Mouse (Mus musculus) liver, adult 2 months (tissue): Measurements from ENCODE around the gene Pgbd5. TPM values are rescaled to one million over a fixed set of nuclear protein-coding genes. Genes with fewer than 3 reads are reported as not detected.

Experiments
- DNase-seq: peaks from one replicate; pipeline ENCODE4 v3.0.0-alpha.2; 2011; ENCODE audit warnings: low read depth, low spot score; ENCODE audit errors: extremely low read depth
- H3K27ac ChIP-seq: fragments of 200-500 bp; replicated peaks from 2 replicates; pipeline ENCODE4 v1.5.1; 2012; ENCODE audit warnings: low read depth, mild to moderate bottlenecking, control low read depth, inconsistent platforms, low read length; ENCODE audit not compliant: insufficient read depth
- H3K27me3 ChIP-seq: fragments of 200-500 bp; 2 replicates; pipeline ENCODE4 v1.6.1; 2012; ENCODE audit warnings: mild to moderate bottlenecking, moderate library complexity, low read length, inconsistent platforms; ENCODE audit not compliant: control insufficient read depth, insufficient read depth
- H3K36me3 ChIP-seq: fragments of 200-500 bp; 2 replicates; pipeline ENCODE4 v1.6.1; 2012; ENCODE audit warnings: low read length, inconsistent platforms; ENCODE audit not compliant: control insufficient read depth, insufficient read depth
- H3K4me1 ChIP-seq: fragments of 200-500 bp; 2 replicates; pipeline ENCODE4 v1.6.1; 2011; ENCODE audit warnings: low read length; ENCODE audit not compliant: control insufficient read depth, insufficient read depth
- H3K4me3 ChIP-seq: fragments of 200-500 bp; 2 replicates; pipeline ENCODE4 v1.5.1; 2011; ENCODE audit warnings: low read depth, mild to moderate bottlenecking, control low read depth, low read length, moderate library complexity; ENCODE audit not compliant: insufficient read depth
- H3K79me2 ChIP-seq: fragments of 200-500 bp; 2 replicates; pipeline ENCODE4 v1.6.1; 2012; ENCODE audit warnings: inconsistent platforms, mild to moderate bottlenecking, low read length, moderate library complexity; ENCODE audit not compliant: control insufficient read depth, insufficient read depth
- H3K9ac ChIP-seq: fragments of 200-500 bp; 2 replicates; pipeline ENCODE4 v1.6.1; 2012; ENCODE audit warnings: low read depth, mild to moderate bottlenecking, control low read depth, inconsistent platforms, low read length
- CTCF ChIP-seq: fragments of 200-500 bp; IDR thresholded peaks from 2 replicates; pipeline ENCODE4 v1.5.1; 2011; ENCODE audit warnings: low read depth, low read length, control low read depth
- POLR2A ChIP-seq: fragments of 200-500 bp; IDR thresholded peaks from 2 replicates; pipeline ENCODE4 v1.6.1; 2011; ENCODE audit warnings: low read length, control low read depth; ENCODE audit not compliant: insufficient read depth; ENCODE audit errors: extremely low read depth
- WGBS: fragments of 180-500 bp; shearing (Covaris S2); methylation state at CpG from one replicate; pipeline ENCODE4 v1.1.7; 2018; 5-methylcytosine and 5-hydroxymethylcytosine counted together
- polyA plus RNA-seq: library from polyadenylated mRNA; depleted of rRNA; stranded (reverse); fragments of >200 nt; gene quantifications from 2 replicates; pipeline ENCODE4 v1.2.3, GENCODE M21; 2012
- total RNA-seq: library from RNA; depleted of rRNA; stranded (reverse); fragments of >200 nt; gene quantifications from 2 replicates; pipeline ENCODE4 v1.2.3, GENCODE M21; 2014

Pgbd5 gene
- total and polyA plus RNA-seq, 2 experiments = not detected

DNA sequence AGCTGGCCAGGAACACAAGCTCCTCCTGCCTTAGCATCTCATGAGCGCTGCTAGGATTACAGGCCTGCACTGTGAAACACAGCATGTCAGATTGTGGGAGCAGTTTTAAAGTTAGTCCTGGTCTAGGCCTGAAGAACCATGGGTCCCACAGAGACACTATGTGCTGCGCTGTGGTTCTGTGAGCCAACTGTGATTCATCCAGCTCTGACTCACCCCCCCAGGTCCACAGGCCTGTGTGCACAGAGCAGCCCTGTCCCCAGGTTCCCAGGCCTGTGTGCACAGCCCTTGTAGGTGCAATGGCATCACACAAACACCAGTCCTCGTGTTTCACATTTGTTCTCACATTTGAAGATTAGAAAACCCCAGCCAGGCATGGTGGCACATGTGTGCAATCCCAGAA lies 108.4 kb downstream of the Pgbd5 start:
- Histone ChIP-seq H3K27me3 (no peaks in the 10 kb centered on the region), H3K27ac (no peak overlapping the region), H3K4me1 (no peaks in the 10 kb centered on the region), H3K9ac (no peak overlapping the region), H3K4me3 (no peak overlapping the region), H3K36me3 (peaks cover 12% of the 10 kb centered on the region), H3K79me2 (no peaks in the 10 kb centered on the region)
- WGBS = 94% methylated on average over 3 of the region's 3 CpGs
- TF ChIP-seq CTCF (no peak), POLR2A (no peak)
- no peak for DNase-seq

DNA sequence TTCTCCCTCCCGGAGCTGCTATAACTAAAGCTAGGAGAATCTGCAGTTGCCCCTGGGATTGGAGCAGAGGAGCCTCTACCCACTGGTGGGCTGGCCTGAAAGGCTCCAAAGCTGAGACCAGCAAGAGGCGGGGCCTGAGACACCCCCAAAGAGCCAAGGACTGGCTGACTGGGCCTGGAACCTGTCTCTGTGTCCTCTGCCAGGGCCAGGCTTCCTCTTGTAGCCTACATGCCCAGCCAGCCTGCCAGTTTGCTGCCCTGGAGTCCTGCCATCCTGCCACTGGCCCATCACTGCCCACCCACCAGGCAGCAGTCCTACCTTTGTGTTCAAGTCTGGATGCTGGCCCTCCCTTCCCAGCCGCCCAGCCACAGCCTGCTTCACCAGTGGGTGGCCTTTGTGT lies 109.0 kb downstream of the Pgbd5 start:
- WGBS = 98% methylated on average over 2 of the region's 3 CpGs
- H3K27ac ChIP-seq = no peak overlapping the region
- H3K4me1 ChIP-seq = no peaks in the 10 kb centered on the region
- H3K79me2 ChIP-seq = no peaks in the 10 kb centered on the region
- H3K4me3 ChIP-seq = no peak overlapping the region
- H3K9ac ChIP-seq = no peak overlapping the region
- no peak for DNase-seq
- H3K36me3 ChIP-seq = peaks cover 14% of the 10 kb centered on the region
- H3K27me3 ChIP-seq = no peaks in the 10 kb centered on the region
- TF ChIP-seq POLR2A = no peak
- no peak for TF ChIP-seq CTCF

DNA sequence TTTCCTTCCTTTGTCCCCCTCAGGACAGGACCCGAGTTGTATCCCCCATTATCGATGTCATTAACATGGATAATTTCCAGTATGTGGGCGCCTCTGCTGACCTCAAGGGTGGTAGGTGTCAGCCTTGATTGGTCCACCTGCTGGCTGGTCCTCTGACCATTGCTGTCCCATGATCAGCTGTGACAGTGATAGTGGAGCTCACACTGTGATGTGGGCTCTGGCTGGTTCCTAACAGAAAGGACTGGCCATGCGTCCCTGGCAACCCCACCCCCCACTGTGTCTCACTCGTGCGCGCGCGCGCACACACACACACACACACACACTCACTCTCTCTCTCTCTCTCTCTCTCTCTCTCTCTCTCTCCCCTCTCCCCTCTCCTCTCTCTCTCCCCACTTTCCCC lies 109.8 kb downstream of the Pgbd5 start:
- Histone ChIP-seq H3K27me3 (no peaks in the 10 kb centered on the region), H3K9ac (no peak overlapping the region), H3K4me1 (no peaks in the 10 kb centered on the region), H3K36me3 (peaks cover 14% of the 10 kb centered on the region), H3K79me2 (no peaks in the 10 kb centered on the region), H3K4me3 (no peak overlapping the region), H3K27ac (no peak overlapping the region)
- TF ChIP-seq CTCF = no peak
- TF ChIP-seq POLR2A = no peak
- 96% methylated on average over 10 of the region's 10 CpGs for WGBS
- DNase-seq = no peak

DNA sequence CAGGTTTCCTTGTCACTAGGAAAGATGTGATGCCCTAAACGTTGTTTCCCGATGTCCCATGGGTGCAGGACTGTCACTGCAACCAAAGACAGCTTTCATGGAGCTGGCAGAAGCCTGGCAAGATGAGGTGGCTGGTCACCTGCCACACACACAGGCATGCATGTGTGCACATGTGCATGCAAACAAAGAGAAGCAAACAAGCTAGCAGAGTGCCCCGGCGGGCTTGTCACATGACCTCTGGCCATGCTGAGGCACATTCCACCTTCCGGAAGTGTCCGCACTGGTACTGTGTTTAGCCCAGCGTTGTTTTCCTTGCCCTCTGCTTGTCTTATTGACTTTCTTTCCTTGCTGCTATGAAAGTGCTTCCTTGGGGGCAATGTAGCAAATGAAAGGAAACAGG lies 111.2 kb downstream of the Pgbd5 start:
- H3K4me3 ChIP-seq = no peak overlapping the region
- H3K79me2 ChIP-seq = no peaks in the 10 kb centered on the region
- DNase-seq = no peak
- TF ChIP-seq POLR2A = no peak
- no peak for TF ChIP-seq CTCF
- H3K27me3 ChIP-seq = no peaks in the 10 kb centered on the region
- H3K9ac ChIP-seq = no peak overlapping the region
- H3K27ac ChIP-seq = no peak overlapping the region
- H3K36me3 ChIP-seq = peaks cover 13% of the 10 kb centered on the region
- WGBS = 72% methylated on average over 7 of the region's 7 CpGs
- no peaks in the 10 kb centered on the region for H3K4me1 ChIP-seq

DNA sequence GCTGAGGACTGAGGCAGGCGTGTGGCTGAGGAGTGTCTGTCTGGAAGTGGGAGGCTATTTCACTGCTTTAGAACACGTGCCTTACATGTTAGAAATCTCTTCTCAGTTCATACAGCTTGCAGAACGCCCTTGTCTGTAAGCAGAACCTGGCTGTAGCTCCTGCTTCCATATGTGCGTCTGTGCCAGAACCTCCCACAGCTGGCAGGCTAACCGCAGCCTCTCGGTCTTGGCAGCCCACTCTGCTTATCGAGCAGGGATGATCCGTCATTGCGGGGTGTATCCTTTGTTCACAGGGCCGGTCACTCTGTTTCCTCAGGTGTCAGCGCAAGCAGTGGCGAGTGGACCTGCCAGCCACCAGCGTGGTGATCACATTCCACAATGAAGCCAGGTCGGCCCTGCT lies 116.1 kb downstream of the Pgbd5 start:
- no peak for TF ChIP-seq CTCF
- no peak for TF ChIP-seq POLR2A
- 95% methylated on average over 14 of the region's 14 CpGs for WGBS
- no peak for DNase-seq
- no peak overlapping the region for H3K4me3 ChIP-seq
- no peak overlapping the region for H3K27ac ChIP-seq
- H3K36me3 ChIP-seq = peaks cover 6% of the 10 kb centered on the region
- no peaks in the 10 kb centered on the region for H3K27me3 ChIP-seq
- H3K4me1 ChIP-seq = no peaks in the 10 kb centered on the region
- H3K9ac ChIP-seq = no peak overlapping the region
- H3K79me2 ChIP-seq = no peaks in the 10 kb centered on the region

DNA sequence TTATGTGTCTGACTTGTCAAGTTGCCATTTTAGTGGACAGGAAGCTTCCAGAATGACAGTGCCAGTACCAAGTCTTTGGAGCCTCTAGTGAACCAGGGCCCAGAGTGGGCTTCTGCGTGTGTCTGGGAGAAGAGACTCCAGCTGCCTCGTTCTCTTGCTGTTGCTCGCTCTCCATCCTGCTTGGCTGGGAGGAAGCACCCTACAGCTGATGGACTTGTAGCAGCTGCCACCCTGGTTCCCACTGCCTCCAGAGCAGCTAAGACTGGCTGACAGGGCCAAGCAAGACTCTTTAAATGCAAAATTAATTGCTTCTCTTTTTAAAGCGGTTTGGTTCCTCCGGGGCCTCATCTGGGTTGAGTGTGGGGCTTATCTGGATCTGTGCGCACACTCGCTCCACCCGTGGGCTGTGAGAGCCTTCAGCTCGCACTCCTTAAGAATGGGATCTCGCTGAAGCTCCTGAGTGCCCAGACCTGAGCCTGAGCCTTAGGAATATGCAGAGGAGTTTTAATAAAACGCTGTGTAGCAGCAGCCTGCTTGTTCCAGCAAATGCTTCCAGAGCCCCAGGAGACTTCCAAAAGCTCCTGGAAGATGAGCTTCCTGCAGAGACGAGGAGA lies 118.1 kb downstream of the Pgbd5 start:
- TF ChIP-seq CTCF (no peak), POLR2A (no peak)
- no peaks in the 10 kb centered on the region for H3K27me3 ChIP-seq
- H3K9ac ChIP-seq = no peak overlapping the region
- H3K4me3 ChIP-seq = no peak overlapping the region
- no peak overlapping the region for H3K27ac ChIP-seq
- WGBS = 91% methylated on average over 12 of the region's 12 CpGs
- no peaks in the 10 kb centered on the region for H3K79me2 ChIP-seq
- peaks cover 6% of the 10 kb centered on the region; the same call in 1 of the 2 replicates for H3K36me3 ChIP-seq
- DNase-seq = no peak
- H3K4me1 ChIP-seq = peaks cover 3% of the 10 kb centered on the region
